Mouse (Mus musculus) hematopoietic stem cell, adult 5-6 weeks (primary cell): ENCODE data around the gene Agap1. TPM values are rescaled to one million over a fixed set of nuclear protein-coding genes. Genes with fewer than 3 reads are reported as not detected.
A peak's percentile ranks its signal among the peaks of the same experiment; 100 is the strongest.

Experiments
- ATAC-seq, 2 experiments: fragments of 125-278 bp in 1 of 2; replicated peaks in 1 of 2; 2 replicates each; pipeline ENCODE4 v1.8.0; 2016 to 2017; ENCODE audit warnings: inconsistent platforms in 2 of 2, mild to moderate bottlenecking in 2 of 2, moderate number of reproducible peaks in 2 of 2, low read depth in 1 of 2, moderate TSS enrichment in 1 of 2; ENCODE audit not compliant: low FRiP score in 2 of 2, poor library complexity in 2 of 2, severe bottlenecking in 2 of 2, insufficient read depth in 1 of 2, low TSS enrichment in 1 of 2
- total RNA-seq: library from RNA; stranded (forward); fragments of 172-1452, 232-1000 nt; gene quantifications from 2 replicates; pipeline ENCODE4 v1.2.3, GENCODE M21; 2017

Gene Agap1
- total RNA-seq, 1 experiment from 2014 or later = 8.4 TPM

DNA sequence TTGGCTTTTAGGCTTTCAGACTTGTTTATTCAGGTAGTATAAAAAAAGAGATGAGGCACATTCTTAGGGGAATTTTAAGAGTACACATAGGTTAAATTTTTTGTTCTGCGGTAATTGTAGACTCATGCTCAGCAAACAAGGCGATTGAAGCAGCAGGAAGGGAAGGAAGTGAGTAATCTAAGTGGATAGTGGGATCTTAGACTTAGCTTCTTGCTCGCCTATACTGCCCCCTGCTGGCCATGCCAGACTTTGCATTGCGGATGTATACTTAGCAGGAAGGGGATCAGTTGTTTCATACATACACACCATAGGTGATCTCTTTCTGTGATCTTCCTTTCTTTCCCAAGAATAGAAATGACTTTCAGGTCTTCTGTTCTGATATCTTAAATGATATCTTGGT, 69.8 kb downstream of the Agap1 start:
- ATAC-seq = peak; percentile 61 to 72; a peak in 3 of 4 replicates

DNA sequence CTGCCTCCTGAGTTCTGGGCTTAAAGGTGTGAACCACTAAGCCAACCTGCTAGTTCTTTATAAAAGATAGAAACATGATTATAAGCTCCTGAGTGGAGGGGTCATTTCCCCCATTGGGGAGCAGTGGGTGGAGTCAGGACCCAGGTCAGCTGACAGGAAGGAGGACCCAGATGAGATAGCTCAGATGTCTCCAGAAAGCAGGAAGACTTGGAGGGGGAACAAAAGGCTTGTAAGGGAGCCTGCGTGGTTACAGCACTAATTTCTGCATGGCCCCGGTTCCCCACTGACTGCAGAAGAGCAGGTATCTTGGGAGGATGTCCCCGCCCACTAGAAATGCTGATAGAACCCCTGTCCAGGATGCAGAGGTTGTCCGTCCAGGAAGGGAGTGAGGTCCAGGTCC, 70.4 kb downstream of the Agap1 start:
- no peak for ATAC-seq

DNA sequence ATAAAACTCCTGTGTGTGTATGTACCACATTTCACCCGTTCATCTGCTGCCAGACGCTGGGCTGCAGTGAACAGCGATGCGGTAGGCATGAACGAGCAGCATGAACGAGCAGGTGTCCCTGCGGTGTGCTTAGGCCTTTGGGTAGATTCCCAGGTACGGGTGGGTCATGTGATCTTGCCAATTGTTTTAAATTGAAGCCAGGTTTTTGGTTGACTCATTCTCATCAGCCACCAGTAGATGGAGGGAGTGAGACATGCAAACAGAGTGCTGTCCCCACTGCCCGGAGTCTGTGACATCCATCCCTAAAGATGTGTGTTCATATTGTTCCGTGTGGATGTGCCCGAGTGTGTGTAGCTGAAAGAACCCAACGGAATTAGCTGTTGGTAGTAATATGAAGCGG, 71.2 kb downstream of the Agap1 start:
- peak; percentile 41 to 57; a peak in 2 of 4 replicates for ATAC-seq

DNA sequence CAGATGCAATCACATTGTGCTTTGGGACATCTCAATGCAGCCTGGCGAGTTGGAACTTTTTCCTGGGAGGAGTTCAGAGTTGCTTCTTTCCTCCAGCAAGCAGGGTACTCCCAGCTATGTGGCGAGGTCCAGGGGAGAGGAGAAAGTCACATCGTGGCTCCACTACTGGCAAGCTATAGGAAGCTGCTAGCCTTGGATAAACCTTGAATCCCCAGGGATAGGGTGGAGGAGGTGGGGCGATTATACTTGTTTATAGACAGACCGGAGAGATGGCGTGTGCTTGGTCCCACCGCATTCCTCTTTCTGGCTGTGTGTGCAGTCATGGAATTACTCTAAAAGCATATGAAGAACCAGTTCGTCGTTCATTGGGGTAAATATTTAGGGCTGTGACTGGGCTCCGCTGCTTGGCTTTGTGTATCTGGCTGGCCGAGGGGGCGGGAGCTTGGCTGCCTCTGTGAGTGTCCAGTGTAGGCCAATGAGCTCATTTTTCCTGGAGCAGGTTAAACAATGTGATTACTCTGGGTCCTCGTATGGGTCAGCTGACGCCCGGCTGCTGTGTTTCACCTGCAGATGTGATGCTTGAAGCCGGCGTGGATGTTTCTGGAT, 74.2 kb downstream of the Agap1 start:
- no peak for ATAC-seq

DNA sequence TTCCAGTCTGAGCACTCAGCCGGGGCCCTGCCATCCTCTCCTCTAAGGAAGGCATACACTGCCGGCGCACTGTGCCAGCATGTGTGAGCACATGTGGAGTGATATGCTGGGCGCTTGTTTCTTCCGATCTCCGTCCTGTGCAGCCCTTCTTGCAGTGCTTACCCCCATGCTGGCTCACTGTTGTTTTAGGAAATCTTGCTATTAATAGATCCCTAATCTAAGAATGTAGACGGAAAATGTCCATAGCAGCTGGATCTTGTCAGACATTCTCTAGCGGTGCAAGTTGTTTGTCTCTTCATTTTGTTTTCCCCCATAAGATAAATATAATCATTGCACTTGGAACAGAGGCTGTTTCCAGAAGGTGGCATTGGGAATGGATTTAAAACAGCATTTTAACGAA, 79.1 kb downstream of the Agap1 start:
- no peak for ATAC-seq

DNA sequence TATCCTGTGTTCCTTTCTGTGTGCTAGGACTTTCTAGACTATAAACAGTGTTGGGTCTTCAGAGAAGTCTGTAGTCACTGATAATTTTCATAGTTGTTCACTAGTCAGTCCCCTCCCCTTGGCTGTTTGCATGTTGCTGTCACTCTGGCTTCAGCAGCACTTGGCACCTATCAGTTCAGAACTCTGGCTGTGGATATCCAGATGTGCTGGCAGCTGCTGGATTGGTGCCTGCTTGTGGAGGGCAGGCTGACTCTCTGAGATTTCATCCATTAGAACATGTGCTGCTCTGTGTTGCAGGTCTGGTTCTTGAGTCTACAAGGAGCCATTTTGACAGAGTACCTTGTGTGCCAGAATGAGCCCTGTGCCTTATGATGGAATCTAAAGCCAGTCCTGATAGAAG, 80.6 kb downstream of the Agap1 start:
- no peak for ATAC-seq

DNA sequence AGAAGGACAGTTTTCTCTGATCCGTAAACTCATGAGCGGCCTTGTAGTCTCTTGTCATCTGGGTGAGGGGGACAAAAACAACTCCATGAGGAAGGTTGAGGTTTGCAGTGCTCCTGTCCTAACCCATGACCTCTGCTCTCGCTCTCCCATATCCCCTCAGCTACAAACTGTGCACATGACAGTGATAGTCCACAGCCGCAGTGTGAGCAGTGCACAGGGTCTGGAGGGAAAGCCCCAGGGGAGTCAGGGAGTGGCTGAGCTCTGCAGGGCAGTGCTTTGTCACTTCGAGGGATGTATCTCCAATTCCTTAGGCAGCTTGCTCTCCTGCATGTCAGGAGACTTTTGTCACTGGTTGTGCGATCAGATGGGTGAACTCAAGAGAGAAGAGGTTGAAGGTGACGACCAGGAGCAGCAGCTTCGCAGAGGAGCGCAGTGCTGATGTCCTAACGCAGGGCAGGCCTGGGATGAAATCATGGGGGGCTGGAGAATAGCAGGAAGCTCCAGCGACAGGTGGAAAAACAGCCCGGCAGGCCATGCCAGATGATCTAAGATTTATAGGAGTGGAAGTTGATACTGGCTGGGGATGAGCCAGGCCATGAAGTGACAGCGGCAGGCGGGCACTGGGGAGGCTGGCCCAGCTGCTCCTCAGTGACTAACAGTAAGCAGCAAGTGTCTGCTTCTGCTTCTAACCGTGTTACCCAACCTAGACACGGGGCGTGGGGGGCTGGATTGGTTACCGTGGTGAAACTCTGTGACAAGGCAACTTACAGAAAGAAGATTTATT, 83.7 kb downstream of the Agap1 start:
- no peak for ATAC-seq

DNA sequence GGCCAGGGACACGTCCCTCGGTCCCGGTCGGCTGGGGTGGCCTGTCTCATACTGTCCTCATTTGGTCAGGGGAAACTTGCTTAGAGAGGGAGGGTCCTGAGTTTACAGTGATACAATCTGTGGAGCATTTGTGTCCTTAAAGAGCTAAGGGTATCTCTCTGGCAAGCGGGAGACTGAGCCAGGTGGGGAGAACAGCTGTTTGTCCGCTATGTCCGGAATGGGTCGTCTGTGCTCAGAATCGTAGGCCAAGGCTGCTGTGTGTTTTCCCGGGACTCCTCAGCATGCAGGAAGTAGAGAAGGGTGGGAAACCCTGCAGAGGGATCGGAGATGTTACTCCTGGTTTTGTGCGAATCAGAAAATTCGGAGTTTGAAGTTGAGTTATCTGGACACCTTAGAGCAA, 84.5 kb downstream of the Agap1 start:
- no peak for ATAC-seq

DNA sequence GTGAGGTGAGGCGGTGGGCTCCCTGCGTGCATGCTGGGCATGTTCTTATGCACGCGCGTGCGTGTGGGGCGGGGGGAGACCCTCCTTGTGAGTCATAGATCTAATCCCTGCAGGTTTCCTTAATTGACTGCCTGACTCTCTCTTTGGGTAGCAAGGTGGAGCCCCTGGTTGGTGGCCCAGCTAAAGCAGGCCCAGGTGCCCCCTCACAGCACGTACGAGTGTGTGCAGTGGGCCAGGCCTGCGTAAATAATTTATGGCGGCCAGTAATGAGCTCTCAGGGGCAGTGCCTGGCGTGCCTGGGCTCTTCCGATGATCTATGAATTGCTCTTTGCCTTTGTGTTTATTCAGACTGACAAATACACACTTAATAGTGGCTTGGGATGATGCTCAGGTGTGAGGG, 86.5 kb downstream of the Agap1 start:
- no peak for ATAC-seq

DNA sequence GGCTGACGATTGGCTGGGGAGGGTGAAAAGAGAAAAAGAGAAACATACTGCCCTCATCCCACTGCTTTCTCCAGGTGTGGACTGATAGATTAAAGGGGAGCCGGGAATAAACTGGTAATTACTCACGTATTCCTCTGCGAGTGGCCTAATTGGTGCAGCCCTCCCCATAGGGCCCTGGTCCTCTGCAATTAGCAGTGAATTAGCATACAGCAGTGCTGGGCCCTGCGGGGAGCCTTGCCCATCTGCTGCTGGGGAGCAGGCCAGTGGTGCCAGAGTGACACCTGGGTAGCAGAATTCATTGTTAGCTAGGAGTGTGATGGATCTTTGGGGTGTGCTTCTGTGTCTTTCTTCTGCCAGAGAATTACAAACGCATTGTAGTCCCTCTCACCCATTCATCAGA, 87.9 kb downstream of the Agap1 start:
- ATAC-seq = no peak

DNA sequence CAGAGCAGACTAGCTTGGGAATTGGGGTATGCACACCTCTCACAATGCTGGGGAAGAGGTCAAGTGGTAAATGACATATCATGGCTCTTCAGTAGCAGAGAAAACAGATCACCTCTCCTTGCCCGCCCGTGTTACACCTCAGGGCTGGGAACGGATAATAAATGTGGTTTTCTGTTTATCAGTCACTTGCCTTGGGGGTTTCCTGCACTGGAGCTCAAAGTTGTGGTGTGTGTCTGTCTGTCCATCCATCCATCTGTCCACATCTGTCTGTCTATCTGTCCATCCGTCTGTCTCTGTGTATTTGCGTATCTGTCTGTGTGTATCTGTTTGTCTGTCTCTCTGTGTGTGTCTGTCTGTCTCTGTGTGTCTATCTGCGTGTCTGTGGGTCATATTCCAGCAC, 88.7 kb downstream of the Agap1 start:
- ATAC-seq = no peak

DNA sequence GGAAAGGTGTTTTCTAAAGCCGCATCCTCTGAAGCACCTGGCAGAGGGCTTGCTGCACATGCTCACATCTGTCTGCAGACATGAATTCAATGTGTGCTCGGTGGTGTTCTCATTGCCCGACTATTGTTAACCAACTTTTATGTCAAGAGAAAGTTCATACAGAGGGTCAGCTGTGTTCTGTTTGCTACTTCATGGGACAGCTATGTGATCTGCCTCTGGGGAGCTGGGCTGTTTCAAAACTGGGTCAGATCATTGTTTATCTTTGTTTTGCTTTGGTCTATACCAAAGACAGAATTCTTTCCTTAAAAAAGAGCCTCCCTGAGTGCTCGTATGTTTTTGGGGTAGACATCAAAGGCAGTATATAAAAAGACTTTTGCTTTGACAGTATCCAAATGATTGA, 89.5 kb downstream of the Agap1 start:
- no peak for ATAC-seq

DNA sequence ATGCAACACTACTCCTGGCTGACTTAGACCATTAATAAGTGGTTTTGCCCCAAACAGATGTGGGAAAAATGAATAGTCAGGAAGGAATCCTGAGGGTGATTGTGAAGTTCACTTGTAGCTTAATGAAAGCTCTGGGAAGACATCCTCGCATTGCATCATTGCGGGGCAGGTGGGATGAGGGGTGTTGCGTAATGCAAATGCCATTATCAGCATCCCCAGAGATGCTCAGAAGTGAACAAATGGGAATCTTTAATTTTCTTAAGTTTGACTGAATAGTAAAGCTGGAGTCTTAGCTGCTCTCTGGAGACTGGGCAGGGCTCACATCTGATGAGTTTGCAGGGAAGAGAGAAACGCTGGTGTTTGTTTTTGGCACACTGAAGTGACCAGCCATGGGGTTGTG, 90.5 kb downstream of the Agap1 start:
- ATAC-seq = no peak

DNA sequence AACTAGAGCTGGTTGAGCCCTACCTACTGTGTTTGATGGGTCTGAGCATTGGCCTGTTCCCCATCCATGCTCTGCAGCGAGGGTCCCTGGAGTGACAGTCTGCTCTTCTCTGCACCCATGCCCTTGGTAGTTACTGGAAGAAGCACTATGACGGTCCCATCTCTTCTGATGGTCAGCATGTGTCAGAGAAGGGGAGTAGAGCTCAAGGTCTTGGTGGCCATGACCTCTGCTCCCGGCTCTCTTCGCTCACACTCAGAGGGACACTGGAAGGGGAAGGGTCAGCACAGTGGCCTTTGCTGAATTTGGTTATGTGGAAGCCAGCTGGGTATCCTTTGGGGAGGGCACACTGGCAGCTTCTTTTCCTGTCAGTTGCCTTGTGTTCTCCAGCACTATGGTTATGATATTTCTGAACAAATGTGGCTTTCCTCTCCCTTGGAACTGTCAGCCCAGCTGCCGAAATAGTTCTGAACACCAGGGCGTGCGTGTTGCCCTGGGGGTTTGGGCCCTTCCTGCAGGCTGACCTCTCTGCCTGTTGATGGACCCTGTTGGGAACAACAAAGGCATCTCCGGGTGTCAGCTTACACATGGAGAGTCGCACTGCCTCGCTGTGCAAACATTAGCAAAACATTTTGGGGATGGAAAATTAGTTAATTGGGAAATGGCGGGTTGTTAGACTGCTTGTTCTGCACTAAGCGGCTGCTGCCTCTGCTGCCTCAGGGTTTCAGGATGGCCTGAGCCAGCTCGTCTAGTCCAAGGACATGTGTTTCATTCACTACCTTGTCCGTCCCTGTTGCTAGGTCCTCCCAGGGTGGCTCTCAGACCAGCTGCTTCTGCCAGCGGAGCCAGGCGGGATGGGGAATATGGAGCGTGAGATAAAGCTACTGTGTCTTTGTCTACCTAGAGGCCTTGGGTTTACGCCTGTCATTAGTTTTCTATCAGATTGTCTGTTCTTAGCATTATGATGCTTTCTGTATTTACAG, 93.2 kb downstream of the Agap1 start:
- no peak for ATAC-seq

DNA sequence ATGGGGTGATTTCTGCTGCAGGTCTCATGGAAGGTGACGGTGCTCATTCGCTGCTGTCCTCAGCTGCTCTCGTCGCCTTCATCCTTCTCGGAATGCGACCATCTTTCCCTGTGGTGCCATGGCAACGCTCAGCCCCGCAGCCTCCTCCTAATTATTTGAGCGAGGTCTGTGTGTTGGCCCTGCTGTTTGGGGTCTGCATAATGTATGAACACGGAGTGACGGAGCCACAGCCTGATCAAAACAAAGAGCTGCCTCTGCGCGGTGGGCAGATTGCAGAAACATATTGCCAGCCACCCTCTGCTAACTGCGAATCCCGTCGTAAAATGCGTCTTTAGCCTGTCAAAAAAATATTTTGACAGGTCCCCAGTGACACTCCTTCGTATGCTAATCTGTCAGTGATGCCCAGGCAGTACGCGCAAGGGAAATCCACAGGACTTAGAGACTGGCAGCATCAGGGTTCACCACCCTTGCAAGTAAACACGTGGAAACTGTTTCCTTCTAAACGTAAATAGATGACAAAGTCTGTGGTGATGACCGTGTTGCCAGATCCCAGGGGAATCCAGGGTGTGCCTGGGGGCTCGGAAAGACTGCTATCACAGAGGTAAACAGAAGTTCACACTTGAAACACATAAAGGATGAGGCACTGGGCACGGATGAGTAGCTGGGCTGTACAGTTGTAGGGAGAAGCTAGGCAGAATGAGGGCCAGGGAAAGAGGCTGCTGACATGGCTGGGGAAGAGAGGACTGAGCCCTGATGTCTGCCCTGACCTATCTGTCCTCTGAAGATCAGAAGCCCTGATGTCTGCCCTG, 95.7 kb downstream of the Agap1 start:
- ATAC-seq = no peak

DNA sequence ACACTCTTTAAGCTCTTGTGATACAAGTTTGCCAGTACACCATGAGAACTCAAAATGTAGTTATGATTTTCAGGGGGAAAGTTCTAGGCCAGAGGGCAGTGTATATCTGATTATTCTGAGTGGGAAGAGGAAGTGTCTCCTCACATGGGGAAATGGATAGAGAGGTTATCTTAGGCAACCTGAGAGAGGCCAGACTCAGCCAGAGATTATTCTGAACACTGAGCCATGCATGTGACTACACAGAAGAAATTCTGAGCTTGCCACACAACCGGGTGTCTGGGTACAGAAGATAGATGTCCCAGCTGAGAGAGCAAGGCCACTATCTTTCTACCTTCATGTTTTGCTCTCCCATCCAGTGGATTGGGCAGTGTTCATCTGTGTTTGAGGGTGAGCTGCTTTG, 97.9 kb downstream of the Agap1 start:
- ATAC-seq = peak; percentile 12 to 36; a peak in 1 of 4 replicates

DNA sequence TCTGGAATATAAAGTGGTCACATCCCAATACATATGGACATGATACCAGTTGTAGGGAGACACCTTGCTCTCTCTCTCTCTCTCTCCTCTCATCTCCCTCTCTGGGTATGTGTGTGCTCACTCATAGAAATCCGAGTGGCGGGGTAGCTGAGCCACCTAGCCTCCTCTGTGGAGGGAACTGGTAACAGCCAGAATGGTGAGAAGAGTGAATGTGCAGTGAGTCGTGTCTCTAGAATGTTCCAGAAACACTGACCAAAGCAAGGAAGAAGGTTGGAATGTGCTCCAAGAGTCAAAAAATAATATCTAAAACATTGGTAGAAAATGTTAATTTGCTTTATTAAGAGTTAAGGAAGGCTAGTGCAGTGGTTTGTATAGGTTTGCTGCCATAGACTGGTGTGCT, 99.2 kb downstream of the Agap1 start:
- ATAC-seq = no peak
